In the genomic region with DNA sequence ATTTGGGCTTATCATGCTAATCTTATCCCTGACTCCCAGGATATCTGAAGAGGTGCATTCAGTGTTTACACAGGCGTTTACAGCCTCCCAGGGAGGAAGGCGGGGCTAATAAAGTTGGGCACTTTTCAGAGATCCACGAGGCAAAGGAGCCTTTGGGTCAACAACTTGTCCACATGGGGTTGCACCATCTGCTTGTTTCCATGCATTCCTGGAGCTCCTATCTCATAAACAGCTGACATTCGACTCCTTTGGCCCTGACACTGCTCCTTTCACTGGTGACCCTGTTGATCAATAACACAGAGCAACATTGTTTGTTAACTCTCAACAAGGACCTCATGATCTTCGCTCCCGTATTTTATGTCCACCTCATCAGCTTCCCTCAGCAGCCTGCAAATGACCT, we compare ENCODE assay signal across 22 mouse cellular contexts. TPM values are rescaled to one million over a fixed set of nuclear protein-coding genes. Genes with fewer than 3 reads are reported as not detected.
DNase-seq lines count a peak whose midpoint lies in the region; ATAC-seq and TF ChIP-seq lines count a peak whose summit lies in the region.
"Had no signal": no experiment of that assay in that cellular context is flagged by ENCODE, and none has a peak within 500 bp of the region (broad histone marks: within the 10 kb centered on the region; RNA-seq: fewer than 3 reads in every experiment).

No protein-coding gene starts in this region.

- no peak overlapping the region for H3K4me3 ChIP-seq in intestine, embryonic 16.5 days (ENCODE audit: low read length)
- H3K4me3 ChIP-seq in intestine, embryonic 15.5 days (replicated peaks), result no peak overlapping the region
- H3K4me3 ChIP-seq in liver, embryonic 11.5 days (ENCODE audit: low read depth, low read length), result no peak overlapping the region
- H3K4me3 ChIP-seq in lung, postnatal 0 days (ENCODE audit: low read depth, low read length), result no peak overlapping the region
- H3K4me3 ChIP-seq: embryonic facial prominence, embryonic 15.5 days; forebrain, embryonic 10.5 days; hindbrain, embryonic 15.5 days; midbrain, embryonic 13.5 days; myocyte had no signal

- peak; percentile 50; the same call in 1 of the 2 replicates for ATAC-seq in intestine, embryonic 16.5 days
- no peak for ATAC-seq in intestine, embryonic 15.5 days
- ATAC-seq in liver, embryonic 11.5 days (replicated peaks; ENCODE audit: low FRiP score), result peak; percentile 51; the same call in 1 of the 2 replicates
- no peak for ATAC-seq in lung, postnatal 0 days

- TF ChIP-seq CTCF in lung, postnatal 0 days (IDR thresholded peaks at IDR 0.05), result no peak

- no peaks in the 10 kb centered on the region for H3K4me1 ChIP-seq in intestine, embryonic 16.5 days (ENCODE audit: control insufficient read depth, insufficient read depth, low read length)
- no peaks in the 10 kb centered on the region for H3K4me1 ChIP-seq in intestine, embryonic 15.5 days (replicated peaks)
- no peaks in the 10 kb centered on the region for H3K4me1 ChIP-seq in liver, embryonic 11.5 days (replicated peaks; ENCODE audit: control insufficient read depth, insufficient read depth, low read length)
- H3K4me1 ChIP-seq in lung, postnatal 0 days (ENCODE audit: insufficient read depth, low read depth, low read length), result no peaks in the 10 kb centered on the region
- H3K4me1 ChIP-seq: embryonic facial prominence, embryonic 15.5 days; hindbrain, embryonic 15.5 days had no signal

- no peaks in the 10 kb centered on the region for H3K9me3 ChIP-seq in intestine, embryonic 16.5 days (ENCODE audit: control insufficient read depth, low read length)
- H3K9me3 ChIP-seq in intestine, embryonic 15.5 days, result no peaks in the 10 kb centered on the region
- no peaks in the 10 kb centered on the region for H3K9me3 ChIP-seq in liver, embryonic 11.5 days (ENCODE audit: control insufficient read depth, low read length)
- H3K9me3 ChIP-seq in lung, postnatal 0 days (ENCODE audit: low read length), result no peaks in the 10 kb centered on the region
- H3K9me3 ChIP-seq: embryonic facial prominence, embryonic 15.5 days; hindbrain, embryonic 15.5 days; midbrain, embryonic 13.5 days had no signal

- H3K9ac ChIP-seq in intestine, embryonic 16.5 days (ENCODE audit: low read depth, low read length), result no peak overlapping the region
- H3K9ac ChIP-seq in intestine, embryonic 15.5 days, result no peak overlapping the region
- H3K9ac ChIP-seq in liver, embryonic 11.5 days (ENCODE audit: low read depth, low read length), result no peak overlapping the region
- no peak overlapping the region for H3K9ac ChIP-seq in lung, postnatal 0 days (replicated peaks; ENCODE audit: low read depth)
- H3K9ac ChIP-seq: embryonic facial prominence, embryonic 15.5 days; hindbrain, embryonic 15.5 days; midbrain, embryonic 13.5 days had no signal

- peak; percentile 48 to 74 for DNase-seq in kidney, adult 8-10 months
- DNase-seq in liver, embryonic 11.5 days (ENCODE audit: low spot score), result no peak
- peak; percentile 33 for DNase-seq in retina, embryonic 14.5 days (ENCODE audit: low spot score)
- no peak for DNase-seq in cerebellum, postnatal 14 days
- no peak for DNase-seq in right cerebral cortex, adult 2 months (ENCODE audit: low spot score in 2 of 2)
- no peak for DNase-seq in lung, postnatal 0 days (ENCODE audit: low spot score)
- DNase-seq: adrenal gland, postnatal 14 days; cerebellum, adult 18-20 months; gastrocnemius, postnatal 25 days; heart, postnatal 14 days; lung, adult 18-20 months; lung, postnatal 36 days; right cerebral cortex, adult 18-20 months had no signal

- no peak overlapping the region for H3K27ac ChIP-seq in intestine, embryonic 16.5 days (ENCODE audit: low read length)
- H3K27ac ChIP-seq in intestine, embryonic 15.5 days, result no peak overlapping the region
- H3K27ac ChIP-seq in liver, embryonic 11.5 days (ENCODE audit: low read depth, low read length), result no peak overlapping the region
- no peak overlapping the region for H3K27ac ChIP-seq in lung, postnatal 0 days (ENCODE audit: low read length)
- H3K27ac ChIP-seq: embryonic facial prominence, embryonic 15.5 days; forebrain, embryonic 10.5 days; hindbrain, embryonic 15.5 days; midbrain, embryonic 13.5 days had no signal

- TF ChIP-seq EP300 in lung, postnatal 0 days (IDR thresholded peaks at IDR 0.05), result no peak

- H3K27me3 ChIP-seq in intestine, embryonic 16.5 days (replicated peaks; ENCODE audit: control insufficient read depth, insufficient read depth, low read length), result no peaks in the 10 kb centered on the region
- no peaks in the 10 kb centered on the region for H3K27me3 ChIP-seq in intestine, embryonic 15.5 days (replicated peaks)
- no peaks in the 10 kb centered on the region for H3K27me3 ChIP-seq in liver, embryonic 11.5 days (replicated peaks; ENCODE audit: control insufficient read depth, insufficient read depth, low read length)
- no peaks in the 10 kb centered on the region for H3K27me3 ChIP-seq in lung, postnatal 0 days (replicated peaks; ENCODE audit: insufficient read depth, low read length)
- H3K27me3 ChIP-seq: CH12.LX; embryonic facial prominence, embryonic 15.5 days; hindbrain, embryonic 15.5 days; midbrain, embryonic 13.5 days had no signal

- WGBS in intestine, embryonic 16.5 days, result 28% methylated on average over 6 of the region's 6 CpGs
- 27% methylated on average over 6 of the region's 6 CpGs for WGBS in intestine, embryonic 15.5 days
- WGBS in liver, embryonic 11.5 days, result 48% methylated on average over 6 of the region's 6 CpGs
- 38% methylated on average over 6 of the region's 6 CpGs for WGBS in lung, postnatal 0 days

- peaks cover 2% of the 10 kb centered on the region; the same call in 1 of the 2 replicates for H3K36me3 ChIP-seq in intestine, embryonic 16.5 days (ENCODE audit: control insufficient read depth, insufficient read depth, low read length)
- H3K36me3 ChIP-seq in intestine, embryonic 15.5 days, result no peaks in the 10 kb centered on the region
- H3K36me3 ChIP-seq in liver, embryonic 11.5 days (ENCODE audit: control insufficient read depth, insufficient read depth, low read length), result no peaks in the 10 kb centered on the region
- no peaks in the 10 kb centered on the region for H3K36me3 ChIP-seq in lung, postnatal 0 days (ENCODE audit: insufficient read depth, low read length)
- H3K36me3 ChIP-seq: embryonic facial prominence, embryonic 15.5 days; forebrain, embryonic 10.5 days; hindbrain, embryonic 15.5 days; midbrain, embryonic 13.5 days had no signal

- no peak overlapping the region for H3K4me2 ChIP-seq in intestine, embryonic 16.5 days (ENCODE audit: low read depth, low read length)
- no peak overlapping the region for H3K4me2 ChIP-seq in intestine, embryonic 15.5 days (replicated peaks)
- H3K4me2 ChIP-seq in liver, embryonic 11.5 days, result no peak overlapping the region
- no peak overlapping the region for H3K4me2 ChIP-seq in lung, postnatal 0 days (replicated peaks; ENCODE audit: low read depth, low read length)
- H3K4me2 ChIP-seq: embryonic facial prominence, embryonic 15.5 days; heart, embryonic 11.5 days; hindbrain, embryonic 15.5 days; midbrain, embryonic 13.5 days had no signal

RNA-seq across cellular contexts. Expression of a gene that starts 15.8 kb away (rescaled TPM):
- polyA plus RNA-seq in intestine, embryonic 16.5 days (2015; fragmentation: Nextera tagmentation; extraction: Ambion mirVana), result 14.3 and 21.9 TPM in 2 replicates
- polyA plus RNA-seq in intestine, embryonic 15.5 days (2015; fragmentation: Nextera tagmentation; extraction: Ambion mirVana), result 6.4 and 7.8 TPM in 2 replicates
- polyA plus RNA-seq in liver, embryonic 11.5 days (2014; fragmentation: Nextera tagmentation; extraction: Ambion mirVana), result 15.4 and 19.5 TPM in 2 replicates
- polyA plus RNA-seq in lung, postnatal 0 days (2015; fragmentation: Nextera tagmentation; extraction: Ambion mirVana), result 0.24 and 0.29 TPM in 2 replicates
- polyA plus RNA-seq: midbrain, embryonic 13.5 days; myocyte had no signal

Comparison
In these comparisons a context has a peak if more than half of its experiments do, and no peak if none do; other contexts are left out.
1. ATAC-seq: peak in intestine, embryonic 16.5 days (single experiment) and liver, embryonic 11.5 days (single experiment); none in intestine, embryonic 15.5 days (single experiment) and lung, postnatal 0 days (single experiment).
2. DNase-seq: peak in kidney, adult 8-10 months (2 of 2) and retina, embryonic 14.5 days (single experiment); none in liver, embryonic 11.5 days (single experiment), cerebellum, postnatal 14 days (0 of 2), right cerebral cortex, adult 2 months (0 of 2) and lung, postnatal 0 days (single experiment).